ENCODE assay signal across 26 mouse cellular contexts in genomic region chr2:142739338-142739737, GRCm38 (mm10).
"Had no signal": no experiment of that assay in that cellular context is flagged by ENCODE, and none has a peak within 500 bp of the region (broad histone marks: within the 10 kb centered on the region; RNA-seq: fewer than 3 reads in every experiment).

No protein-coding gene starts in this region.

- H3K36me3 ChIP-seq: heart, embryonic 10.5 days; hindbrain, embryonic 10.5 days; hindbrain, embryonic 12.5 days; liver, embryonic 12.5 days had no signal

- H3K27ac ChIP-seq: gastrocnemius, adult 2 months; heart, embryonic 10.5 days; hindbrain, embryonic 10.5 days; hindbrain, embryonic 12.5 days; hindbrain, embryonic 14.5 days; kidney, embryonic 15.5 days; layer of hippocampus, adult 2 months; limb, embryonic 13.5 days; limb, embryonic 15.5 days; liver, embryonic 12.5 days had no signal

- H3K4me2 ChIP-seq: heart, embryonic 12.5 days; hindbrain, embryonic 12.5 days; hindbrain, embryonic 14.5 days; kidney, embryonic 15.5 days; limb, embryonic 13.5 days; limb, embryonic 15.5 days; liver, embryonic 12.5 days had no signal

- H3K9me3 ChIP-seq: heart, embryonic 10.5 days; heart, embryonic 12.5 days; hindbrain, embryonic 10.5 days; hindbrain, embryonic 12.5 days; kidney, embryonic 15.5 days; limb, embryonic 13.5 days; limb, embryonic 15.5 days; liver, embryonic 12.5 days had no signal

- H3K27me3 ChIP-seq: heart, embryonic 12.5 days; hindbrain, embryonic 12.5 days; kidney, embryonic 15.5 days; limb, embryonic 13.5 days; limb, embryonic 15.5 days; liver, embryonic 12.5 days had no signal

- DNase-seq: gastrocnemius, adult 2 months; gastrocnemius, postnatal 10 days; gastrocnemius, postnatal 25 days; heart, adult 18-20 months; heart, postnatal 10 days; heart, postnatal 4 days; kidney, adult 11 months; kidney, adult 2 months; kidney, adult 9 months; kidney, postnatal 10 days; kidney, postnatal 25 days; kidney, postnatal 4 days; layer of hippocampus, postnatal 36 days; left cerebral cortex, postnatal 4 days had no signal

- ATAC-seq: hindbrain, embryonic 16.5 days; inflammation-experienced regulatory T-cells, adult 6 months; liver, embryonic 12.5 days had no signal

- H3K4me3 ChIP-seq: gastrocnemius, adult 2 months; heart, embryonic 10.5 days; heart, embryonic 12.5 days; hindbrain, embryonic 10.5 days; hindbrain, embryonic 12.5 days; kidney, embryonic 15.5 days; layer of hippocampus, adult 2 months; limb, embryonic 13.5 days; limb, embryonic 15.5 days; liver, embryonic 12.5 days had no signal

- H3K4me1 ChIP-seq: heart, embryonic 10.5 days; kidney, embryonic 15.5 days; limb, embryonic 13.5 days; limb, embryonic 15.5 days; liver, embryonic 12.5 days had no signal

- H3K9ac ChIP-seq: heart, embryonic 12.5 days; hindbrain, embryonic 12.5 days; hindbrain, embryonic 14.5 days; kidney, embryonic 15.5 days; limb, embryonic 13.5 days; limb, embryonic 15.5 days; liver, embryonic 12.5 days had no signal
